Mouse (Mus musculus) layer of hippocampus, postnatal 25 days (tissue): ENCODE results near the gene Elfn1. TPM values are rescaled to one million over a fixed set of nuclear protein-coding genes. Genes with fewer than 3 reads are reported as not detected.
A peak's percentile ranks its signal among the peaks of the same experiment; 100 is the strongest.
"Not testable (repeated sequence)": the region's sequence is repeated elsewhere in the genome, so short reads cannot be mapped to it uniquely, and the experiment has no call there.

Experiments
- DNase-seq, 2 experiments: peaks; one replicate each; pipeline ENCODE4 v3.0.0; 2022; ENCODE audit warnings: mixed read lengths in 2 of 2, low spot score in 1 of 2; ENCODE audit errors: extremely low spot score in 1 of 2
- total RNA-seq, 2 experiments: library from RNA; stranded (reverse); gene quantifications; 2 replicates each; pipeline ENCODE4 v1.2.3; 2021

Gene Elfn1
- total RNA-seq, 2 experiments from 2014 or later, result 27.4 to 29.4 TPM

DNA sequence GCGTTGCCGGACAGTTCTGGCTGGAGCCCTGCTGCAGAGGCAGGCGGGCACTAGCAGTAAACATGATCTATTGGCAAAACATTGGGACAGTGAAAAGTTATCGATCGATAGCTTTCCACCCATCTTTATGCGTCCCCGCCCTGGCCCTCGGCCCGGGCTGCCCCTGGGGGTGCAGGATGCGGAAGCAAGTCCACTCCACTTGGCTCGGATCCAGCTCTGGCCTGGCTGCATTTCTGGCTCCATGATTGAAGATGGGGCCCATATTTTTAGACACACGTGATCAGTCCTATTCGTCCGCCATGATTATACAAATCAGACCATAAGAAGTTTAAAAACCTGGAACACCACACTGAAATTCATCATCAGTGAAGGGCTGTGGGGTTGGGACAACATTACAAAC is 57.9 kb downstream of the Elfn1 start:
- DNase-seq, result no peak

GRCm38 (mm10) chr5:139969151-139969948 is 61.6 kb downstream of the Elfn1 start:
- DNase-seq, result peak in 1 of 2 experiments; percentile 23

DNA sequence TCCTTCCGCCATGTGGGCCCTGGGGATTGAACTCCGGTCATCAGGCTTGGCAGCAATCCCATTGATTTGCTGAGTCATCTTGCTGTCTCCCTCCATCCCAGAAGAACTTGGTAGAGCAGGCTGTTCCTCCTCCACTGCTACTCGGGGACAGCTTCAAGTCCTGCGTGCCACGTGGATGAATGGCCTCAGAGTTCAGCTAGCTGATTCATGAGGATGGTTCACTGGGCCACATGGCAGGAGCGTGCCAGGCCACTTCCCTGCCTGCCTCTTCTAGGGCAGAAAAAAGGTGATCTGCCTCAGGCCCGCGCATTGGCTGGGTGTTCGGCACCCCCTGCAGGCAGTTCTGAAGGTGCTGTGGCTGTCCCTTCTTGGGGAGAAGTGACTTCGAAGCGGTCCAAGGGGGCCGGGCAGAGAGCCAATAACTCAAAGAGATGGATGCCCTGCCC is 62.5 kb downstream of the Elfn1 start:
- no peak for DNase-seq

DNA sequence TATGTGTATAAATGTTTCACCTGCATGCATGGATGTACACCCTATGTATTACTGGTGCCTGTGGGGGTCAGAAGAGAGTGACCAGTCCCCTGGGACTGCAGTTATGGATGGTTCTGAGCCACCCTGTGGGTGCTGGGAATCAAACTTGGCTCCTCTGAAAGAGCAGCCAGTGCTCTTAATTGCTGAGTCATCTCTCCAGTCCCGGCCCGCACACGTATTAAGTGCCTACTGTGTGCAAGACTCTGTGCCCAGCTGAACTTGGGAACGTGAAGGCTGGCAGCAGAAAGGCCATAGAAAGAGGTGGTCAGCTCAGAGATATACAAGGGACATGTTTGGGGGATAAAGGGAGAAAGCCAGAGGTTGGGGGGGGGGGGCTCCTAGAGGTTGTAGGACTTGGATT is 68.8 kb downstream of the Elfn1 start:
- no peak for DNase-seq

- no peak for DNase-seq
Measured at GRCm38 (mm10) chr5:139977476-139977875, 69.7 kb downstream of the Elfn1 start.

DNA sequence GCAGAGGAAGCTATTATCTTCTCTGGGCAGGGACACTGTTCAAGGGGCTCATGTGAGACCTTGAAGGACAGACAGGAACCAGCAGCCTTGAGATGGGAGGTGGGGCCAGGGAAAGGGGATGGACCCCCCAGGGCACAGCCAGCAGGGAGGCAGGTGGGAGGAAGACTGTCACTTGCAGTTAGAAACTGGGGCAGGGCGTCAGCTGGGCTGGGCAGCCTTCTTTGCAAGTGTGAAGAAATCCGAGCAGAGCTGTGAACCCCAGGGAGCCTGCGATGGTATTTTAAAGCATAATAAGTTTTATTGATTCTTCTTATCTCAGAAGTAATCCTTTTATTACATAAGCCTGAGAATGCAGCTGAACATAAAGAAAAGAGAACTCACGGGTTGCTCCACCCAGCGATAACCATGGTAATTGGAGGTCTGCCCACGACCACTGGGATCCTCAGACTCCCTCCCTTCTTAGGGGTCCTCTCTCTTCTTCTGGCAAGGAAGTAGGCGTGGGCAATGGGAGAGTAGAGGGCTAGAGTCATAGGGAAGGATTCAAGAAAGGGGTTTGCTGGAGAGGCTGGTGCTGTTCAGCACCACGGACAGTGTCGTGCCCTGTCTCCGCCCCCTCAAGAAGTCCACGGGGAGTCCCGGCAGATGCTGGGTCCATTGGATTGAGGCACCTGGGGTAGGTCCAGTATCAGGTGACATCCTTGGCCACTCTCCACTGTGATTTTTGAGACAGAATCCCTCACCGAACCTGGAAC is 71.0 kb downstream of the Elfn1 start:
- no peak for DNase-seq

- no peak for DNase-seq
Measured at GRCm38 (mm10) chr5:139979371-139979770, 71.6 kb downstream of the Elfn1 start.

GRCm38 (mm10) chr5:139981976-139982375 is 74.2 kb downstream of the Elfn1 start:
- no peak for DNase-seq

GRCm38 (mm10) chr5:139985073-139985746 is 77.5 kb downstream of the Elfn1 start:
- no peak for DNase-seq

DNA sequence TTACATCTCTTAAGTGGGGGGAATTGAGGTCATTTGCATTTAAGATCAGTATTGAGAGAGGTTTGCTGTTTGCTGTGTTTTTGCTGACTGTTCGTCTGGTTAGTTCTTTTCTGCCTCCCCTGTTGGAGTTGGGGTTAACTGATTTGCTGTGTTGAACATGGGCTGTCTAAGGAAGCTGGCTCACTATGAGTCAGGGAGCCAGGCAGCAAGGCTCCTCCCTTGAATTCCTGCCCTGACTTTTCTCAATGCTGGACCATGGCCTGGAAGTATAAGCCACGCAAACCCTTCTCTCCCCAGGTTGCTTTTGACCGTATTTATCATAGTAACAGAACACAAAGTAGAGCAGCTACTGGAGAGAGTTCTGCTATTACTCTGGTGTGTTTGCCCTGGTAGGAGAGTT is 83.8 kb downstream of the Elfn1 start:
- no peak for DNase-seq

- not testable (repeated sequence) for DNase-seq
Measured at GRCm38 (mm10) chr5:139998321-139998720, 90.6 kb downstream of the Elfn1 start.

DNA sequence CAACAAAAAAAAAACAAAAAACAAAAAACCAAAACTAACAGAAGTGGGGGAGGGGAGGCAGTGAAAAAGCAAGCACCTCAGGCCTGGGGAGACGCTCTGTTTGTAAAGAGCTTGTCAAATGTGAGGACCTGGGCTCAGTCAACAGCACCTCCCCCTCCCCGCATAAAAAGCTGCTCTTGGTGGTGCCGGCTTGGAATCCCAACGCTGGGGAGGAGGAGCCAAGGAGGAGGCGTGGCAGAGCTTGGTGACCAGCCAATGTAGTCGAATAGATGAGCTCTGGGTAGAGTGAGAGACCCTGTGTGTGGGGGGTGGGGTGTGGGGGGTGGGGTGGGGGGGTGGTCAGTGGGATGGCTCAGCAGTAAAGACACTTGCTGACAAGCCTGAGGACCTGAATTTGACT is 91.2 kb downstream of the Elfn1 start:
- DNase-seq, result no peak

DNA sequence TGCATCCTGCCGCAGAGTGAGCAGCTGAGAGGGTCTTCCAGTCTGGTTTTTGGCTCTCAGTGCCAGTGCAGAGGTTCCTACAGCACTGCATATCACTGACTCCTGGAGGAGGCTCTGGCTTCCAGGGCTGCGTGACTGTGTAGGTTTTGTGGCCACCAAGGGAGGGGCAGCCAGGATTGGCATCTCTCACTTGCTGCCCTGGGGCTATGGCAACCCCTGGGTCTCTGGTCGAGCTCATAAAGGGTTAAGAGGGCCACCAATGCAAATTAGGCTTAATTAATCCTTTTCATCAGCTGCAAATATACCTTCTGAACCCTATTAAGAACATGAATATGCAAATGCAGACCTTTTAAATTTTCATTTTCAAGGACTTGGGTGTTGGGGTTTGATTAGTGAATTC is 94.8 kb downstream of the Elfn1 start:
- no peak for DNase-seq

- DNase-seq, result no peak
Measured at GRCm38 (mm10) chr5:140006861-140007260, 99.1 kb downstream of the Elfn1 start.

DNA sequence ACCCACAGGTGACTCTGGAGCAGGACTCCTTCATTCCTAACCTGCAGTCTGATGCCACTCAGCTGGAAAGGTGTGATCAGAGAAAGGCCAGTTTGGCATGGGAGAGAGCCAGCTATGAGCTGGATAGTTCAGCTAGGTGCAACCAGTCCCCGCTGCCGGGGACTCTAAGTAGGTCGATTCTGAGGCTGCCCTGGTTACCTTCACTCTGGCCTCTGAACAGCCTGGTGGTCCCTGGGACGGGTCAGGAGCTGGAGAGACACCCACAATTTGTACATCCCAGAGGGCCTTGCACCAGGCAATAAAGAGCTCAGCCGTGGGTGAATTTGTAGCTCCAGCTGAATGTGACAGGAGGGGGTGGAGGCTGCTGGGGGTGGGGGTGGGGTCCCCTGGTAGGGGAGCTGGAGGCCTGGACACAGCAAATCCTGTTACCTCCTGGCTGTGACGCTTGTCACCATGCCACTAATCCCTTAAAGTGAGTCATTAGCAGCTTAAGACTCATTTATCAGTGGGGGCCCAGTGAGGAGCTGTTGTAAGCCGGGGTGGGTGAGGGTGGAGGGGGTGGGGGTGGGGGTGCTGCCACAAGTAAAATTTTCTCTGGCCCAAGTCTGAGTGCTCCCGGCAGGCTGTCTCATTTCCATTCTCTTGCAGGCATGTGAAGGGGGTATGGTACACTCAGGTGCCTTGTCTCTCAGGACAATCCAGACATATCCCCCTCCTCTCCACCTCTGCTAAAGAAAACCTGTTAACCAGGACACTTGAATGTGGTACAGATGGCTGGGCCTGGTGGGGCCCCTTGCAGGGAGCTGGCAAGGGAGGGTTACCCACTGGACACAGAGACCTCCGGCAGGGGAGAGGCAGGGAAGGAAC is 100.1 kb downstream of the Elfn1 start:
- no peak for DNase-seq

DNA sequence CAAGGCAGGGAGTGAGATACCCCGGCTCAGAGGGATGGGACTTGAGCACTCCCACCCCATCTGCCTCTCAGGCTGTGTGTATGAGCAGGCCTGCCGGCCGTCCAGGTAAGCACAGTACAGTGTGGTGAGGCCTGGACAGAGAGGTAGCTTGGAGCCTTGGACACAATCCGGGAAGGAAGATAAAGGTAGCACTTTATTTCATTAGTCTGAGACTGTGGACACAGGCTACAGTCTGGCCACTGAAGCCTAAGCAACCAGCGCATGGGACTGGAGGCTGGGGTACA is 100.7 kb downstream of the Elfn1 start:
- no peak for DNase-seq

- DNase-seq, result no peak
Measured at GRCm38 (mm10) chr5:140009083-140009655, 101.4 kb downstream of the Elfn1 start.

DNA sequence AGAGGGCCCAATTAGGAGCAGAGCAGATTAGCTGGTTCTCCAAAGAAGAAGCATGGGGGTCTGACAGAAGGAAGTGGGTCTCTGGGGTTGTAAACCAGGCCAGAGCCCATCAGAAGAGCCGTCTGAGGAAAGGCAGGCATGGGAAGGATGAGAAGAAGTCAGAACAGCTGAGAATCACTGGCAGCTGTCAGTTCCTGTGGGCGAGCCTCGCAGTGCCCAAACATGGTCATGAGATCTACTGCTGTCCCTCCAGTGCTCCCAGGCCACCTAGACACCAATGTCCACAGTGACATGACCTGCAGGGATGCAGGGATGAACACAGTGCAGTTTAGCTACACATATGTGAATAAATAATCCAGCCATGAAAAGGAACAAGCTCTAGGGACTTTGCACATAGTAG is 102.7 kb downstream of the Elfn1 start:
- DNase-seq, result no peak

DNA sequence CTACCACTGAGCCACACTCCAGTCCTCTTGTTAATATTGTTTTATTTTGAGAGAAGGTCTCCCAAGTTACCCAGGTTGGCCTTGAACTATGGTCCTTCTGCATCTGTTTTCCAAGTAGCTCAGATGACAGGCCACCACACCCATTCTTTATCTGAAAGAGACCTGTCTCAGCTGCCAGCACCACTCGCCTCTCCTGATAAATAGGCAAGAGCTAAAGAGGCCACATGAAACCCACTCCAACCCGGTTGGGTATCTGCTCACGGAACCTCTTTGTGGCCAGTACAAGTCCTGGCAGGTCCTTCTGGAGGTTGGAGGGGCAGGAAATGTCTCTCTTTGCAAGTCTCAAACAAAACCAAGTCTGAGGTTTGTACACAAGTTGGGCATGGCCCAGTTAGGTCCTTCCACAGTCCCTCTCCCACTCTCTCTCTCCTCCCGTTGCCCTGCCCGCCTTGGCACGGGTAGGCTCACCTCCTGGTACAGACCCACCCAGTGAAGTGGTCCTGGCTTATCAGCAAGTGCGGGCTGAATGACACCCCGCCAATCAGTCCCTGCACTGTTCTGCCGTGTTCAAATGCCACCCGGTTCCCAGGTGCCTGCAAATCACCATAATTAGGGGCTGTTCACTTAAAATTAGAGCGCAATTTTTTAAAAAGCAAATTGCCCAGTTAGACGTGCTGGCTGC is 104.7 kb downstream of the Elfn1 start:
- no peak for DNase-seq

- no peak for DNase-seq
Measured at GRCm38 (mm10) chr5:140013652-140014051, 105.9 kb downstream of the Elfn1 start.
